ENCODE assay signal across 17 mouse cellular contexts in genomic region chr4:134927815-134928463, GRCm38 (mm10). TPM values are rescaled to one million over a fixed set of nuclear protein-coding genes. Genes with fewer than 3 reads are reported as not detected.
DNase-seq lines count a peak whose midpoint lies in the region; ATAC-seq lines count a peak whose summit lies in the region.
"Had no signal": no experiment of that assay in that cellular context is flagged by ENCODE, and none has a peak within 500 bp of the region (broad histone marks: within the 10 kb centered on the region; RNA-seq: fewer than 3 reads in every experiment).

No protein-coding gene starts in this region.

- intact Hi-C loops in heart, postnatal 25 days (cut with DNase I): no loop called here

- H3K36me3 ChIP-seq in liver, embryonic 12.5 days: peaks cover 70% of the 10 kb centered on the region

- 0 out of 2 replicates have a peak overlapping the region, but pooled peaks have one; percentile 3 for H3K4me2 ChIP-seq in liver, embryonic 12.5 days
- H3K4me2 ChIP-seq: limb, embryonic 13.5 days had no signal

- DNase-seq in heart, adult 11 months: peak; percentile 91
- no peak for DNase-seq in heart, postnatal 25 days (ENCODE audit: low spot score)
- DNase-seq in 416B (ENCODE audit: low read depth) (peak; percentile 49), MN1 (ENCODE audit: low spot score) (peak; percentile 37)
- DNase-seq in neural tube, embryonic 10.5 days (ENCODE audit: extremely low spot score, low spot score): no peak
- no peak for DNase-seq in urinary bladder, postnatal 36 days (ENCODE audit: low spot score in 2 of 2)
- DNase-seq: cerebellum, adult 9-11 months; kidney, adult 11 months; kidney, postnatal 14 days; lung, postnatal 10 days; midbrain, embryonic 14.5 days; right cerebral cortex, adult 18-20 months; thymus, adult 2 months had no signal

- H3K4me3 ChIP-seq in liver, embryonic 12.5 days: no peak overlapping the region
- H3K4me3 ChIP-seq: hindbrain, embryonic 10.5 days had no signal

- H3K27ac ChIP-seq in liver, embryonic 12.5 days: peak overlapping the region; percentile 23; the same call in 1 of the 2 replicates
- H3K27ac ChIP-seq: hindbrain, embryonic 10.5 days; limb, embryonic 13.5 days had no signal

- 72% methylated on average over 5 of the region's 5 CpGs for WGBS in liver, embryonic 12.5 days (ENCODE audit: insufficient replicate concordance)

- H3K9ac ChIP-seq in liver, embryonic 12.5 days: no peak overlapping the region
- H3K9ac ChIP-seq: limb, embryonic 13.5 days had no signal

- peaks cover 62% of the 10 kb centered on the region for H3K4me1 ChIP-seq in liver, embryonic 12.5 days

- H3K9me3 ChIP-seq in liver, embryonic 12.5 days (replicated peaks): no peaks in the 10 kb centered on the region
- H3K9me3 ChIP-seq: hindbrain, embryonic 10.5 days; limb, embryonic 13.5 days had no signal

- no peak for ATAC-seq in liver, embryonic 12.5 days
- no peak for ATAC-seq in frontal cortex, adult (ENCODE audit: low TSS enrichment)

- H3K27me3 ChIP-seq in liver, embryonic 12.5 days (replicated peaks): no peaks in the 10 kb centered on the region
- H3K27me3 ChIP-seq: limb, embryonic 13.5 days had no signal

RNA-seq across cellular contexts. Expression of gene Syf2, which starts 2.8 kb away (rescaled TPM):
- total RNA-seq in heart, postnatal 25 days (2021): 10 to 100 TPM; 48.6 to 52.4 TPM
- 70.8 and 72.8 TPM in 2 replicates for polyA plus RNA-seq in liver, embryonic 12.5 days (2016; fragmentation: Nextera tagmentation; extraction: Ambion mirVana)

RNA-seq across cellular contexts. Expression of gene Rsrp1, which starts 4.5 kb away (rescaled TPM):
- 100 to 1,000 TPM; 153 to 208 TPM for total RNA-seq in heart, postnatal 25 days (2021)
- polyA plus RNA-seq in liver, embryonic 12.5 days (2016; fragmentation: Nextera tagmentation; extraction: Ambion mirVana): 310 and 322 TPM in 2 replicates

RNA-seq across cellular contexts. Expression of gene Tmem50a, which starts 13.1 kb away (rescaled TPM):
- 10 to 100 TPM; 57.7 to 67.6 TPM for total RNA-seq in heart, postnatal 25 days (2021)
- polyA plus RNA-seq in liver, embryonic 12.5 days (2016; fragmentation: Nextera tagmentation; extraction: Ambion mirVana): 94.2 and 94.9 TPM in 2 replicates

Comparison
In these comparisons a context has a peak if more than half of its experiments do, and no peak if none do; other contexts are left out.
1. DNase-seq: peak in heart, adult 11 months (single experiment), 416B (single experiment) and MN1 (single experiment); none in heart, postnatal 25 days (single experiment), neural tube, embryonic 10.5 days (single experiment) and urinary bladder, postnatal 36 days (0 of 2).